Mouse (Mus musculus) small intestine, adult 2 months (tissue): ENCODE measurements around the gene Tmem63a.

Experiments used
- CTCF ChIP-seq: fragments of 200-500 bp; IDR thresholded peaks from 2 replicates; pipeline ENCODE4 v1.5.1; 2012; ENCODE audit warnings: low read depth, mild to moderate bottlenecking, control low read depth, inconsistent platforms, low read length, moderate library complexity, mixed read lengths; ENCODE audit not compliant: insufficient replicate concordance, insufficient read length; ENCODE audit errors: extremely low read depth
- POLR2A ChIP-seq: fragments of 200-500 bp; IDR thresholded peaks from 2 replicates; pipeline ENCODE4 v1.6.1; 2012; ENCODE audit warnings: low read depth, mild to moderate bottlenecking, control low read depth, inconsistent platforms, low read length, moderate library complexity

GRCm38 (mm10) chr1:180933659-180934058 lies 8.5 kb upstream of the Tmem63a start:
- TF ChIP-seq CTCF (no peak), POLR2A (no peak)
